ENCODE assay signal across 24 mouse cellular contexts in genomic region chr10:100498309-100498708, GRCm38 (mm10). TPM values are rescaled to one million over a fixed set of nuclear protein-coding genes. Genes with fewer than 3 reads are reported as not detected.
A peak's percentile ranks its signal among the peaks of the same experiment; 100 is the strongest.
DNase-seq lines count a peak whose midpoint lies in the region; ATAC-seq and TF ChIP-seq lines count a peak whose summit lies in the region.
"Had no signal": no experiment of that assay in that cellular context is flagged by ENCODE, and none has a peak within 500 bp of the region (broad histone marks: within the 10 kb centered on the region; RNA-seq: fewer than 3 reads in every experiment).

No protein-coding gene starts in this region.

- ATAC-seq in erythroid progenitor cell, adult 5-6 weeks (replicated peaks; ENCODE audit: low FRiP score, poor library complexity, severe bottlenecking) = peak; percentile 95
- peak; percentile 98 for ATAC-seq in liver, embryonic 15.5 days (ENCODE audit: insufficient read depth)
- no peak for ATAC-seq in midbrain, embryonic 15.5 days (replicated peaks)
- ATAC-seq: forebrain, embryonic 14.5 days; inflammation-experienced regulatory T-cells, adult 6 months had no signal

- peaks cover 18% of the 10 kb centered on the region for H3K4me1 ChIP-seq in liver, embryonic 15.5 days (replicated peaks)
- no peaks in the 10 kb centered on the region for H3K4me1 ChIP-seq in heart, adult 2 months (ENCODE audit: control insufficient read depth, insufficient read depth, low read length)
- H3K4me1 ChIP-seq in midbrain, embryonic 15.5 days = no peaks in the 10 kb centered on the region
- H3K4me1 ChIP-seq: limb, embryonic 13.5 days; midbrain, embryonic 10.5 days had no signal

- H3K9me3 ChIP-seq in liver, embryonic 15.5 days (replicated peaks) = no peaks in the 10 kb centered on the region
- H3K9me3 ChIP-seq in midbrain, embryonic 15.5 days = no peaks in the 10 kb centered on the region
- H3K9me3 ChIP-seq: limb, embryonic 13.5 days; midbrain, embryonic 10.5 days had no signal

- H3K79me2 ChIP-seq in heart, adult 2 months (replicated peaks; ENCODE audit: control insufficient read depth, insufficient read depth, low read length) = no peaks in the 10 kb centered on the region

- no peak overlapping the region for H3K9ac ChIP-seq in liver, embryonic 15.5 days
- no peak overlapping the region for H3K9ac ChIP-seq in heart, adult 2 months (ENCODE audit: low read depth, low read length)
- no peak overlapping the region for H3K9ac ChIP-seq in midbrain, embryonic 15.5 days
- H3K9ac ChIP-seq: hindbrain, embryonic 14.5 days; limb, embryonic 13.5 days; lung, embryonic 14.5 days had no signal

- no peak for TF ChIP-seq EP300 in heart, adult 2 months (IDR thresholded peaks at IDR 0.05; ENCODE audit: insufficient read depth, low read depth, low read length)

- peak; percentile 46 for DNase-seq in spleen, adult 12 weeks (ENCODE audit: low spot score)
- DNase-seq in spleen, adult 18-20 months = no peak
- DNase-seq in spleen, postnatal 10 days (ENCODE audit: low spot score in 2 of 2) = peak; percentile 17 to 42
- DNase-seq in heart, adult 2 months = no peak
- DNase-seq in frontal cortex, postnatal 14 days (ENCODE audit: low spot score in 2 of 2) = no peak
- DNase-seq: adrenal gland, postnatal 25 days; cerebellum, adult 11-12 months; cerebellum, postnatal 10 days; heart, postnatal 4 days; kidney, adult 2 months; kidney, postnatal 14 days; layer of hippocampus, postnatal 36 days; lung, embryonic 14.5 days; lung, postnatal 36 days; right cerebral cortex, postnatal 4 days; thymus, postnatal 14 days had no signal

- peak overlapping the region; percentile 43 for H3K4me2 ChIP-seq in liver, embryonic 15.5 days
- no peak overlapping the region for H3K4me2 ChIP-seq in midbrain, embryonic 15.5 days
- H3K4me2 ChIP-seq: hindbrain, embryonic 14.5 days; limb, embryonic 13.5 days; lung, embryonic 14.5 days had no signal

- no peak for TF ChIP-seq CTCF in heart, adult 2 months (IDR thresholded peaks at IDR 0.05)

- H3K27me3 ChIP-seq in liver, embryonic 15.5 days = no peaks in the 10 kb centered on the region
- no peaks in the 10 kb centered on the region for H3K27me3 ChIP-seq in heart, adult 2 months (ENCODE audit: control insufficient read depth, insufficient read depth, low read length)
- H3K27me3 ChIP-seq in midbrain, embryonic 15.5 days (replicated peaks) = no peaks in the 10 kb centered on the region
- H3K27me3 ChIP-seq: limb, embryonic 13.5 days had no signal

- WGBS in liver, embryonic 15.5 days (ENCODE audit: insufficient replicate concordance) = 17% methylated on average over 3 of the region's 3 CpGs
- 60% methylated on average over 3 of the region's 3 CpGs for WGBS in heart, adult 2 months
- WGBS in midbrain, embryonic 15.5 days = 88% methylated on average over 3 of the region's 3 CpGs

- H3K4me3 ChIP-seq in liver, embryonic 15.5 days (replicated peaks) = no peak overlapping the region
- H3K4me3 ChIP-seq in heart, adult 2 months = no peak overlapping the region
- no peak overlapping the region for H3K4me3 ChIP-seq in midbrain, embryonic 15.5 days
- H3K4me3 ChIP-seq: limb, embryonic 13.5 days; midbrain, embryonic 10.5 days had no signal

- H3K27ac ChIP-seq in liver, embryonic 15.5 days (replicated peaks) = peak overlapping the region; percentile 78
- H3K27ac ChIP-seq in heart, adult 2 months = no peak overlapping the region
- no peak overlapping the region for H3K27ac ChIP-seq in midbrain, embryonic 15.5 days
- H3K27ac ChIP-seq: hindbrain, embryonic 14.5 days; limb, embryonic 13.5 days; midbrain, embryonic 10.5 days had no signal

- peaks cover 29% of the 10 kb centered on the region for H3K36me3 ChIP-seq in liver, embryonic 15.5 days (replicated peaks)
- no peaks in the 10 kb centered on the region for H3K36me3 ChIP-seq in heart, adult 2 months (ENCODE audit: control insufficient read depth, insufficient read depth, low read length)
- H3K36me3 ChIP-seq in midbrain, embryonic 15.5 days (replicated peaks) = peaks cover 32% of the 10 kb centered on the region; the same call in 1 of the 2 replicates

- intact Hi-C loops in heart, adult 2 months (cut with DNase I) = no loop called here

- TF ChIP-seq POLR2A in heart, adult 2 months (IDR thresholded peaks at IDR 0.05; ENCODE audit: insufficient read depth, low read depth, low read length) = no peak

RNA-seq across cellular contexts. Expression of gene Cep290, which starts 11.0 kb away (rescaled TPM):
- 34.8 and 37.8 TPM in 2 replicates for total RNA-seq in erythroid progenitor cell, adult 5-6 weeks (2015; ENCODE audit: low replicate concordance)
- 37.3 and 60.8 TPM in 2 replicates for total RNA-seq in erythroid progenitor cell, adult 5-6 weeks (2017; ENCODE audit: low replicate concordance)
- 2.5 and 3.0 TPM in 2 replicates for polyA plus RNA-seq in liver, embryonic 15.5 days (2015; fragmentation: Nextera tagmentation; extraction: Ambion mirVana)
- total RNA-seq in heart, adult 2 months (2021) = 1 to 10 TPM; 4.1 to 4.6 TPM
- 0.21 and 0.73 TPM in 2 replicates for polyA plus RNA-seq in heart, adult 2 months (2012; rRNA removed)
- polyA plus RNA-seq in midbrain, embryonic 15.5 days (2015; fragmentation: Nextera tagmentation; extraction: Ambion mirVana) = 6.3 and 6.9 TPM in 2 replicates

RNA-seq across cellular contexts. Expression of gene Tmtc3, which starts 11.2 kb away (rescaled TPM):
- 17.7 and 22.6 TPM in 2 replicates for total RNA-seq in erythroid progenitor cell, adult 5-6 weeks (2015; ENCODE audit: low replicate concordance)
- 8.2 and 9.6 TPM in 2 replicates for total RNA-seq in erythroid progenitor cell, adult 5-6 weeks (2017; ENCODE audit: low replicate concordance)
- polyA plus RNA-seq in liver, embryonic 15.5 days (2015; fragmentation: Nextera tagmentation; extraction: Ambion mirVana) = 4.4 and 4.9 TPM in 2 replicates
- 10 to 100 TPM; 14.0 to 14.6 TPM for total RNA-seq in heart, adult 2 months (2021)
- polyA plus RNA-seq in heart, adult 2 months (2012; rRNA removed) = 4.8 and 10.8 TPM in 2 replicates
- 10.0 and 11.5 TPM in 2 replicates for polyA plus RNA-seq in midbrain, embryonic 15.5 days (2015; fragmentation: Nextera tagmentation; extraction: Ambion mirVana)

Comparison
In these comparisons a context has a peak if more than half of its experiments do, and no peak if none do; other contexts are left out.
1. DNase-seq: peak in spleen, adult 12 weeks (single experiment) and spleen, postnatal 10 days (2 of 2); none in spleen, adult 18-20 months (0 of 2), heart, adult 2 months (0 of 2) and frontal cortex, postnatal 14 days (0 of 2).